Mouse (Mus musculus) forebrain, embryonic 14.5 days (tissue): ENCODE data around the gene Ptbp2. TPM values are rescaled to one million over a fixed set of nuclear protein-coding genes. Genes with fewer than 3 reads are reported as not detected.

Experiments used
- ATAC-seq: fragments of 200-750 bp; cut with Nextera tagmentation; 2 replicates; pipeline ENCODE4 v1.8.0; 2017; ENCODE audit warnings: mild to moderate bottlenecking, moderate library complexity
- DNase-seq: peaks from one replicate; pipeline ENCODE4 v3.0.0-alpha.2; 2015; ENCODE audit warnings: low spot score
- H3K27ac ChIP-seq: fragments of 300-500 bp; sonication (generic); 2 replicates; pipeline ENCODE4 v1.5.1; 2014; ENCODE audit warnings: low read depth, mild to moderate bottlenecking, control low read depth, low read length, moderate library complexity
- H3K27me3 ChIP-seq: fragments of 300-500 bp; sonication (generic); replicated peaks from 2 replicates; pipeline ENCODE4 v1.6.1; 2014; ENCODE audit warnings: low read length, control low read depth, mixed read lengths; ENCODE audit not compliant: control insufficient read depth, insufficient read depth
- H3K36me3 ChIP-seq: fragments of 300-500 bp; sonication (generic); 2 replicates; pipeline ENCODE4 v1.6.1; 2014; ENCODE audit warnings: low read length, control low read depth; ENCODE audit not compliant: control insufficient read depth, insufficient read depth
- H3K4me1 ChIP-seq: fragments of 300-500 bp; sonication (generic); 2 replicates; pipeline ENCODE4 v1.6.1; 2014; ENCODE audit warnings: antibody characterized with exemption, low read length, control low read depth; ENCODE audit not compliant: control insufficient read depth, insufficient read depth
- H3K4me2 ChIP-seq: fragments of 300-500 bp; sonication (generic); 2 replicates; pipeline ENCODE4 v1.6.1; 2014; ENCODE audit warnings: mild to moderate bottlenecking, control low read depth, low read length
- H3K4me3 ChIP-seq: fragments of 300-500 bp; sonication (generic); 2 replicates; pipeline ENCODE4 v1.5.1; 2014; ENCODE audit warnings: low read depth, low read length, control low read depth
- H3K9ac ChIP-seq: fragments of 300-500 bp; sonication (generic); 2 replicates; pipeline ENCODE4 v1.6.1; 2014; ENCODE audit warnings: mild to moderate bottlenecking, low read length, control low read depth, moderate library complexity
- H3K9me3 ChIP-seq: fragments of 300-500 bp; sonication (generic); replicated peaks from 2 replicates; pipeline ENCODE4 v1.6.1; 2016; ENCODE audit warnings: low read length, control low read depth, mixed read lengths; ENCODE audit not compliant: control insufficient read depth
- WGBS: fragments of 180-500 bp; shearing (Covaris S2); extraction: QIAGEN DNeasy Blood & Tissue Kit; methylation state at CpG from one replicate; pipeline ENCODE4 v1.1.7; 2014; 5-methylcytosine and 5-hydroxymethylcytosine counted together
- polyA plus RNA-seq: library from polyadenylated mRNA; unstranded; fragments of >200 nt; fragmentation: Nextera tagmentation; extraction: Ambion mirVana; gene quantifications from 2 replicates; pipeline ENCODE4 v1.2.1, GENCODE M21; 2014

Gene Ptbp2
- 370 and 404 TPM in 2 replicates for polyA plus RNA-seq

GRCm38 (mm10) chr3:119784366-119784765 is at the start of gene Ptbp2:
TSS of gene Ptbp2 (minus strand) at chr3:119784466.
- WGBS, result 91% methylated on average over 4 of the region's 4 CpGs
- Histone ChIP-seq H3K4me2 (peak within 1 kb of the TSS; percentile 41), H3K27ac (peak within 1 kb of the TSS; percentile 99), H3K27me3 (no peaks in the 10 kb centered on the region), H3K9me3 (no peaks in the 10 kb centered on the region), H3K4me3 (peak within 1 kb of the TSS; percentile 94), H3K4me1 (peaks cover 12% of the 10 kb centered on the region), H3K36me3 (peaks cover 3% of the 10 kb centered on the region), H3K9ac (peak within 1 kb of the TSS; percentile 100)
- ATAC-seq (no peak), DNase-seq (no peak)

GRCm38 (mm10) chr3:119814678-119815077 is 30.4 kb upstream of the Ptbp2 start:
- Histone ChIP-seq H3K4me3 (no peak overlapping the region), H3K9ac (no peak overlapping the region), H3K27me3 (no peaks in the 10 kb centered on the region), H3K27ac (no peak overlapping the region), H3K9me3 (no peaks in the 10 kb centered on the region), H3K4me2 (no peak overlapping the region), H3K4me1 (no peaks in the 10 kb centered on the region), H3K36me3 (no peaks in the 10 kb centered on the region)
- DNase-seq (no peak), ATAC-seq (no peak)
- 76% methylated on average over 1 of the region's 1 CpGs for WGBS

GRCm38 (mm10) chr3:119806123-119806522 is 21.9 kb upstream of the Ptbp2 start:
- WGBS, result 77% methylated on average over 7 of the region's 7 CpGs
- Histone ChIP-seq H3K4me1 (no peaks in the 10 kb centered on the region), H3K36me3 (no peaks in the 10 kb centered on the region), H3K9ac (no peak overlapping the region), H3K4me2 (no peak overlapping the region), H3K27ac (no peak overlapping the region), H3K4me3 (no peak overlapping the region), H3K9me3 (no peaks in the 10 kb centered on the region), H3K27me3 (no peaks in the 10 kb centered on the region)
- DNase-seq, result no peak
- ATAC-seq, result no peak

- ATAC-seq (no peak), DNase-seq (no peak)
- no peaks in the 10 kb centered on the region for H3K36me3 ChIP-seq
- no peaks in the 10 kb centered on the region for H3K4me1 ChIP-seq
- H3K4me3 ChIP-seq, result no peak overlapping the region
- 87% methylated on average over 9 of the region's 9 CpGs for WGBS
- no peak overlapping the region for H3K27ac ChIP-seq
- no peaks in the 10 kb centered on the region for H3K27me3 ChIP-seq
- H3K9ac ChIP-seq, result no peak overlapping the region
- no peaks in the 10 kb centered on the region for H3K9me3 ChIP-seq
- no peak overlapping the region for H3K4me2 ChIP-seq
These were observed 10.6 kb upstream of the Ptbp2 start for GRCm38 (mm10) chr3:119794677-119795365.

GRCm38 (mm10) chr3:119782946-119783701 is 1.1 kb downstream of the Ptbp2 start:
- H3K4me3 ChIP-seq, result peak overlapping the region; percentile 94
- H3K27me3 ChIP-seq, result no peaks in the 10 kb centered on the region
- no peaks in the 10 kb centered on the region for H3K9me3 ChIP-seq
- H3K9ac ChIP-seq, result peak overlapping the region; percentile 100
- H3K4me2 ChIP-seq, result peak overlapping the region; percentile 74
- ATAC-seq (peak; percentile 94), DNase-seq (peak; percentile 93)
- peaks cover 15% of the 10 kb centered on the region for H3K36me3 ChIP-seq
- under 1% methylated on average over 59 of the region's 89 CpGs for WGBS
- H3K4me1 ChIP-seq, result peaks cover 23% of the 10 kb centered on the region
- H3K27ac ChIP-seq, result peak overlapping the region; percentile 99

GRCm38 (mm10) chr3:119782022-119782945 is 2.0 kb downstream of the Ptbp2 start:
- no peaks in the 10 kb centered on the region for H3K27me3 ChIP-seq
- H3K4me3 ChIP-seq, result peak overlapping the region; percentile 94
- peaks cover 16% of the 10 kb centered on the region for H3K36me3 ChIP-seq
- peak; percentile 72; the same call in 1 of the 2 replicates for ATAC-seq
- peaks cover 24% of the 10 kb centered on the region for H3K4me1 ChIP-seq
- H3K4me2 ChIP-seq, result peak overlapping the region; percentile 74
- 1% methylated on average over 37 of the region's 63 CpGs for WGBS
- H3K9me3 ChIP-seq, result no peaks in the 10 kb centered on the region
- peak overlapping the region; percentile 99 for H3K27ac ChIP-seq
- peak; percentile 69 for DNase-seq
- peak overlapping the region; percentile 100 for H3K9ac ChIP-seq

GRCm38 (mm10) chr3:119780876-119781275 is 3.4 kb downstream of the Ptbp2 start:
- Histone ChIP-seq H3K27ac (peak overlapping the region; percentile 44; the same call in 1 of the 2 replicates), H3K9me3 (no peaks in the 10 kb centered on the region), H3K36me3 (peaks cover 16% of the 10 kb centered on the region), H3K9ac (peak overlapping the region; percentile 55; the same call in 1 of the 2 replicates), H3K4me1 (peaks cover 24% of the 10 kb centered on the region), H3K4me3 (peak overlapping the region; percentile 94), H3K4me2 (peak overlapping the region; percentile 74), H3K27me3 (no peaks in the 10 kb centered on the region)
- peak; percentile 25 for DNase-seq
- ATAC-seq, result no peak

GRCm38 (mm10) chr3:119779261-119779660 is 5.0 kb downstream of the Ptbp2 start:
- ATAC-seq, result no peak

More at GRCm38 (mm10) chr3:119779261-119779660, 5.0 kb downstream of the Ptbp2 start:
- Histone ChIP-seq H3K9me3 (no peaks in the 10 kb centered on the region), H3K4me2 (peak overlapping the region; percentile 32), H3K27ac (no peak overlapping the region), H3K9ac (no peak overlapping the region), H3K4me3 (no peak overlapping the region), H3K36me3 (peaks cover 16% of the 10 kb centered on the region), H3K4me1 (peaks cover 24% of the 10 kb centered on the region), H3K27me3 (no peaks in the 10 kb centered on the region)
- 81% methylated on average over 1 of the region's 1 CpGs for WGBS
- DNase-seq, result no peak
